Mouse (Mus musculus) lung, postnatal 0 days (tissue): Measurements from ENCODE around the gene Gls2.

ENCODE experiments used
- CTCF ChIP-seq: IDR thresholded peaks from 2 replicates; pipeline ENCODE4 v1.5.1; 2016; ENCODE audit warnings: antibody characterized with exemption, mild to moderate bottlenecking
- EP300 ChIP-seq: IDR thresholded peaks from 2 replicates; pipeline ENCODE4 v1.6.1; 2016; ENCODE audit warnings: antibody characterized with exemption, mild to moderate bottlenecking, control low read depth

- TF ChIP-seq CTCF (no peak), EP300 (no peak)
Measured at GRCm38 (mm10) chr10:128218387-128219117, 24.3 kb downstream of the Gls2 start.
